Mouse (Mus musculus): ENCODE measurements around the gene Wars2. TPM values are rescaled to one million over a fixed set of nuclear protein-coding genes. Genes with fewer than 3 reads are reported as not detected.

The Wars2 gene
- total RNA-seq, 2 experiments from 2014 or later, result 6.6 to 8.2 TPM

GRCm38 (mm10) chr3:99247586-99247985 lies 106.7 kb downstream of the Wars2 start:
- no peak for DNase-seq (ENCODE audit: low spot score in 2 of 2)

- DNase-seq (ENCODE audit: low spot score in 2 of 2), result no peak
Measured at GRCm38 (mm10) chr3:99247996-99248801, 107.3 kb downstream of the Wars2 start.

- no peak for DNase-seq (ENCODE audit: low spot score in 2 of 2)
Measured at GRCm38 (mm10) chr3:99248831-99249550, 108.1 kb downstream of the Wars2 start.

GRCm38 (mm10) chr3:99249551-99249870 lies 108.6 kb downstream of the Wars2 start:
- DNase-seq (ENCODE audit: low spot score in 2 of 2), result no peak

GRCm38 (mm10) chr3:99249906-99250305 lies 109.0 kb downstream of the Wars2 start:
- no peak for DNase-seq (ENCODE audit: low spot score in 2 of 2)

- no peak for DNase-seq (ENCODE audit: low spot score in 2 of 2)
Measured at GRCm38 (mm10) chr3:99251271-99252165, 110.7 kb downstream of the Wars2 start.

GRCm38 (mm10) chr3:99252461-99253091 lies 111.7 kb downstream of the Wars2 start:
- DNase-seq (ENCODE audit: low spot score in 2 of 2), result no peak

- DNase-seq (ENCODE audit: low spot score in 2 of 2), result no peak
Measured at GRCm38 (mm10) chr3:99253092-99253488, 112.2 kb downstream of the Wars2 start.

- DNase-seq (ENCODE audit: low spot score in 2 of 2), result no peak
Measured at GRCm38 (mm10) chr3:99253497-99254451, 112.9 kb downstream of the Wars2 start.

GRCm38 (mm10) chr3:99254559-99255151 lies 113.8 kb downstream of the Wars2 start:
- DNase-seq (ENCODE audit: low spot score in 2 of 2), result no peak

- DNase-seq (ENCODE audit: low spot score in 2 of 2), result no peak
Measured at GRCm38 (mm10) chr3:99255411-99256365, 114.8 kb downstream of the Wars2 start.

- DNase-seq (ENCODE audit: low spot score in 2 of 2), result no peak
Measured at GRCm38 (mm10) chr3:99256366-99256750, 115.5 kb downstream of the Wars2 start.

- DNase-seq (ENCODE audit: low spot score in 2 of 2), result no peak
Measured at GRCm38 (mm10) chr3:99256766-99257165, 115.9 kb downstream of the Wars2 start.

GRCm38 (mm10) chr3:99257586-99258577 lies 117.0 kb downstream of the Wars2 start:
- DNase-seq (ENCODE audit: low spot score in 2 of 2), result no peak

- DNase-seq (ENCODE audit: low spot score in 2 of 2), result no peak
Measured at GRCm38 (mm10) chr3:99259741-99260270, 118.9 kb downstream of the Wars2 start.

GRCm38 (mm10) chr3:99260395-99260794 lies 119.5 kb downstream of the Wars2 start:
- DNase-seq (ENCODE audit: low spot score in 2 of 2), result no peak

- no peak for DNase-seq (ENCODE audit: low spot score in 2 of 2)
Measured at GRCm38 (mm10) chr3:99261371-99261791, 120.5 kb downstream of the Wars2 start.
